Mouse (Mus musculus): Measurements from ENCODE around the gene Adra1b.

Adra1b gene

DNA sequence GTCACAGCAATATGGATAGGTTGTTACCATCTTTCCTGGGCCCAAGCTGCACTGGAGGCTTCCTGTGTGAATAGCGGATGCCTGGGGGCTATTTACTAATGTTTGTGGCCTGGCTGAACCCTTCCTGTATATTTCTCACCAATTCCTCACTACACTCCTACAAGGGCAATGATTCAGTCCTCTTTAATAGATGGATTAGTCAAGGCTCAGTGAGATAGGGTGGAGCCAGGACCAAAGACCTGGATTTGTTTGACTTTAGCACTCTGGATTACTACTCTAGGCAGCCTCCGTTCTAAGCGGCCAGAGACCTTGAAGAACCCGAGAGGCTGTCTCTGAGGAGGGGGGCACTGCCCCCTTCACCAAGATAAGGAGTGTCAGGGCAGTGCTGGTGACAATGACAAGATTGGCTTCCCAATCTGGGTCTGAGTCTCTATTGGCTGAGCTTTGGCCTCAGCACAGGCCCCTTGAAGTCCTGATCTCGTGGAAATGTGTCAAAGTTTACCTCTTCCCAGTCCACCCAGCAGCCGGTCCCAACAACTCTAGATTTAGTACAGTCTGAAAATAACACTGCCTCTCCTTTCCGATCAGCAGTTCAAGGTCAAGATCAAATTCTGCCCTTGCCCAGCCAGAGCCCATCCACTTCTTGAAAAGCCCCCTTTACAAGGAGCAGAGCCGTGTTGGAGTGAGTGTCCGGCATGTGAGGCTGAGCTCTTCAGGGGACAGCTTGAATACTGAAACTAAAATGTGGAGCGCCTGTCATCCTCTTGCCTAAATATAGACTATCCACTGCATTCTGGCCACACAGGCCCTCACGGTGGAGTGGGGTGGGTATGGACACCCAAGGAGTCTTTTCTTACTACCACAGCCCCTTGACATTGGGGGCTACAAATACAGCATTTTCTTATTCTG lies 80.2 kb downstream of the Adra1b start:
- no peak for DNase-seq (ENCODE audit: low spot score)

DNA sequence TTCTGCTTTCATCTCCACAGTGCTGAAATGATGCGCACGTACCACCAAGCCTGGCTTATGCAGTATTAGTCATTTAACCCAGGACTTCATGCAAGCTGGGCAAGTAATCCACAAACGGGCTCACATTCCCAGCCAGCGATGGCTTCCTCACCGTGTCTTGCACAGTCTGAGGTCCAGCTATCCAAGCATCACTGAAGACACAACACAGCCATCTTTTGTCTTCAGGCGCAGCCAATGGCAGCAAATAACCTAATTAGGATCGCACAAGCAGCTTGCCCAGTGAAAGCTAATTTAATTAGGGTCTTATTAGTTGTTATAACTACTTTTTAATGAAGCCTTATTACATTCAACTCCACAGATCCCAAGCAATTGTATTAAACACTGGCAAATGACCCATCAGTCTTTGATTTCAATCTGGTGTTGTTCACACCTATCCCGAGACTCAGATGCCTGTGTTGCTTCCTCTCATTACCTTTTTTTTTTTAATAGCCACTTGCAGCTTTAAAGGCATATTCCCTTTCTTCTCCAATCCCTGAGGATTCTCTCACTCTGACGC lies 83.6 kb downstream of the Adra1b start:
- DNase-seq (ENCODE audit: low spot score), result no peak

DNA sequence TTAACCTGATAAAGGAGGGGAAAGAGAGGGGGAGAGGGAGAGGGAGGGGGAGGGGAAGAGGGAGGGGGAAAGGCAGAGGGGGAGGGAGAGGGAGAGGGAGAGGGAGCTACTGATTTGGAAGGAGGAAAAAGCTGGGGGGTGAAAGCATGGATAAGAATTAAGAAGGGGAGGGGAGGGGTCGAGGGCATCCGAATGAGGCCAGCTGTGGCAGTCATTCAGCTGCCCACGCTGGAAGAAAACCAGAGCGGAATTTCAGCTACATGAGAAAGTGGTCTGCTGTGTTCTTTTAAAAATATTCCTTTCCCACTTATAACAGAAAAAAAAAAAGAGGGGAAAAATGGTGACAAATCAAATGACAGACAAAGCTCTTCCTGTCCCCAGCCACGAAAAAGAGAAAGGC lies 88.5 kb downstream of the Adra1b start:
- no peak for DNase-seq (ENCODE audit: low spot score)

DNA sequence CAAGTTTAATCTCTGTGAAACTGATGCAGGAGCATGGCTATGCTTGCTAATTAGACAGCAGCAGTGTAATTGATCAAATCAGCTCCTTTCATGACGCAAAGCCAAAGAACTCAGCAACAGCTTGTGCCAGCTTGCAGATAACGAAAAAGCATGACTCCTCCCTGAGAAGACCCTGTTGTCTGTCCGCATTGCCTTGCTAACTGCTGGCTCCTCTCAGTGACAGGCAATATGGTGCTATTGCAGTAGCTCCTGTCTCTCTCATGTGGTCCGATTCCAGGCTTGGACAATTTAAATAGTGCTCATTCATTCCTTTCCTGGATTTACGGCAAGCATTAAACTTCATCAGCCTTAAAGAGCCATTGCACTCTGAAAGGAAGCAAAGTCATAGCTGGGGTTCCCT lies 93.3 kb downstream of the Adra1b start:
- no peak for DNase-seq (ENCODE audit: low spot score)

DNA sequence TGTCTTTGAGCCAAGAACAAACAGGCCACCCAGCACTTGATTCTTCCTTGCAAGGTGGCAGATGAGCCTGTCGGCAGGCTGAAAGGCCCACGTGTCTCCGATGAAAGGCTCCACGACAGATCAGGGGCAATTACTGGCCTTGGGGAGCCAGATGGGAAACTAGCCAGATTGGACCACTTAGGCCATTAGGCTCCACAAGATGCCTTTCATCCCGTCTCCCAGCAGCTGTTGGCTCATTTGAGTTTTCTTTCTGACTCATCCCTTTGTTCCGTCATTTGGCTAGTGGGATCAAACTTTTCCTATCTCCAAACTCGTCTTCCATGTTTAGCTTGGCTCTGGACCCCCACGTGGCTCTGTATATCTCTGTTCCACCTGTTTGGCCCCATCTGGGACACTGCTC lies 105.0 kb downstream of the Adra1b start:
- DNase-seq (ENCODE audit: low spot score), result no peak

DNA sequence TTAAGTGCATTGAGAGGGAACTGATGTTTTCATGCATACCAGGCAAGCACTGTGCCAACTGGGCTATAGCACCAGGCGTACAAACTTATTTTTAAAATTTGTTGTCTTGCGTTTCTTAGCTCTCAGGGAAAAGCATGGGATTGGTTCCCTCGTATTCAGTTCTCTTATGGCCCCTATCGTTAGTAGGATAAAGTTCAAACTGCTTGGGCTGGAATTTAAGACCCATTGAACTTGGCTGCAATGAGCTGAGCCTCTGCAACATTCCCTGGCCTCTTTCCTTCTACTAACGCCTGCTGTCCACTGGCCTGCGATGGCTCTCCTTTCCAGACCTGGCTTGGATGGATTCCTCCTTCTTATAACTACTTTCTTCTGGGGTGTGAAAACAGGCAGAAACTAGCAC lies 110.6 kb downstream of the Adra1b start:
- no peak for DNase-seq (ENCODE audit: low spot score)

DNA sequence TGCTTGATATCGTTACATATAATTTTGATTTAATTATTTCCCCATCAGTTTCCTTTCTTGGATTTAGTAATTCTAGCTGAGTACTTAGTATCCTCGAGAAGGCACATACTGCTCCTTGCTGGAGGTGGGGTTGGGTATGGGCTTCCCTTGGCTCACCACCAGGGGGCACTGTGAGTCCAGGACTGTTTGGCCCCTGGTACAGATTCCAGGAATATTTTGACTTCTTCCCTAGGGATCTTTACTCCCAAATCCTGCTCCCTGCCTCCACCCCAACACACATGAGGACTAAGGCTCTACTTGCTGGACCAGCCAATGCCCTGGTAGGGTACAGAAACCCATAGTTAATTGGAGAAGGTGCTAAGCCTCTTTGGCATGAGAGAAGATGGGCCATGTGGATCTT lies 117.2 kb downstream of the Adra1b start:
- DNase-seq (ENCODE audit: low spot score), result peak; percentile 62

DNA sequence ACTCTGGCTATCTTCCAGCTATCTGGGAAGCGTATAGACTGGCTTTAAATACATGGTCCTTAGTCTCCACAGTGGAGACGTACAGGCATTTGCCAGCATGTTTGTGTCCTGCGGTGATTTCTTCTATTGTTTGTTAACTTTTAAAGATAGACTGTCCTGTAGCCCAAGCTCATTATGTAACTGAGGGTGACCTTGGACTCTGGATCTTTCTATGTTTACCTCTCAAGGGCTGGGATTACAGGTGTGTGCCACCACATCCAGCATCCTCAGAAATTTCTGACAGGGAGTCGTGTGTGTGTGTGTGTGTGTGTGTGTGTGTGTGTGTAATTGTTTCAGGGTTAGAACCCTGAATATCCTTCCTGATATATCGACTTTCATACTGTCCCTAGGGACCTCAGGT lies 117.9 kb downstream of the Adra1b start:
- no peak for DNase-seq (ENCODE audit: low spot score)

DNA sequence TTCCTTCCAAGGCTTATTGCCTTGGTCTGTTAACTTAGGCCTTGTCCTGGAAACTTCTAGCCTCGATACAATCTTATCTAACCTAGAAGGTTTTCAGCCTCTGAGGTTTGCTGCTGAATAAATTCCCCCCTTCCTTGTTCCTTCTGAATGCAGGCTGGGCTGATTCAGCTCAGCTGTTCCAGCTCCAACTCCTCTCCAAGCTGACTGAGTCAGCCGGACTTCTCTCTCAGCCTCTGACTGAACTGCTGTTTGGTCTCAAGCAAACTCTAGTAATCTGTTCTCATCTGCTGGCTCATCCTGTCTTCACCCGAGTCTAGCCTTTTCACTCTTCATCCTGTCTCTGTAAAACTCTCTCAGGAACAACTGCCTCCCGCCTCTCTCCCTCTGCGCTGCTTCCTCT lies 121.5 kb downstream of the Adra1b start:
- DNase-seq (ENCODE audit: low spot score), result no peak

DNA sequence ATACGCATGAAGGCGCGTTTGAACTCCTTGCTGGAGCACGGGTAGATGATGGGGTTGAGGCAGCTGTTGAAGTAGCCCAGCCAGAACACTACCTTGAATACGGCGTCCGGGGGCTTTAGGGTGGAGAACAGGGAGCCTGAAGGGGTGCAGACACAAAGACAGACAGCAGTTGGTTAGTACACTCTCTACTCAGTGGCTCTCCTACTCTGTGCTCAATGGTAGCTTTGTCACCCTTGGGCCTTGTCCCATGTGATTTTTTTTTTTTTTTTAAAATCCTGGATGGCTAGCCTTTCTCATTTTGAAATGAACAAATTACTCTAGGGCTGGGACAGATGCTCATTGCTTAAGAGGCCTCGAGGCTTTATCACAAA lies 124.7 kb downstream of the Adra1b start:
- DNase-seq (ENCODE audit: low spot score), result no peak

DNA sequence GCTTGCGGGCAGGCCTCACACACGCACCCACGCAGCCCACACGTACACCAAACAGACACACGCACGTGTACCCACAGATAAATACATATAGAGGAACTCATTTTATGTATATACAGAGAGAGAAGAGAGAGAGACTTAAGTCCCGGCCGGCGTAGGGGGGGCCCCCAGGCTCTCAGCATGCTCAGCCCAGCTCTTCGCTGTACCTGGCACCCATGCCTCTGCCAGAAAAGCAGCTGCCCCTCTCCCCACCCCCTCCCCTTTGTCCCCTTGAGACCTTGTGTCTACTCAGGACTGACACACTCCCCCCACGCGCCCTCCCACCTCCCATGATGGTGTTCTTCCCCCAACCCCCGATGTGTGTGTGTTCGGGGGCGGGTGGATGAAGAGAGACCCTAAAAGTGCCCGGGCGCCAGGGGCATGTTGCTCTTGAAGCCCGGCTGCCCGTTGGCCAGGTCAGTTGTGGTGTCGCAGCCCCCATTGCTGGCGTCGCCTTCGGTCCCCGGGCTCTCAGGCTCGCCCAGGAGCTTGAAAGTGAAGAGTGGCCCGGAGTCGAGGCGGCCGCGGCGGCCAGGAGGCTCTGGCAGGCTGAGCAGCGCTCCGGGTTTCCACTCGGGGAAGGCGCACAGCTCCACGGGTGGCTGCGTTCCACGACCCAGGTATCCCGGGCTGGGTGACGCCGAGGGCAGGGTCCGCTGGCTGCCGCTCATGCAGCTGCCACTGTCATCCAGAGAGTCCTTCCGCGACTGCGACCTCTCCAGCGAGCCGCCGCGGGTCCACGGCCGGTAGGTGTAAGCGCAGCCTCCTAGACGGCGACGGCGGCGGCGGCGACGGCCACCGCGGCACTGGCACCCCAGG lies 125.3 kb downstream of the Adra1b start:
- DNase-seq (ENCODE audit: low spot score), result no peak

DNA sequence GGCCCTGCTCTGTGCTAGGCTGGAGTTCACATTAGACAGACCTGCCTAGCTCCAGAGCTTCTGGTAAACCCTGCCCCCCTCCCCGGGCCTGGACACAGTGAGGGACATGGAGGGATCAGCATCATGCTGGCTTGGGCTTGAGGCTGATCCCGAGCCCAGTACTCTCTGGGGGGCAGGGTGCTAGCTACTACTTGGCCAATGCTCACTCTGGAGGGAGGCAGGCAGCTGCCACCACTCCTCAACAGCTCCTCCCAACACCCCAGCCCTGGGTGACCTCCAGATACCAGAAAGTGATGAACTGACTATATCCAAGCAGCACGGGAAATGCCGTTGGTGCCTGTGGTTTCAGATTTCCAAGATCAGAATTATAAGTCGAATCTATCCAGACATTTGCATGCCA lies 127.3 kb downstream of the Adra1b start:
- no peak for DNase-seq (ENCODE audit: low spot score)

DNA sequence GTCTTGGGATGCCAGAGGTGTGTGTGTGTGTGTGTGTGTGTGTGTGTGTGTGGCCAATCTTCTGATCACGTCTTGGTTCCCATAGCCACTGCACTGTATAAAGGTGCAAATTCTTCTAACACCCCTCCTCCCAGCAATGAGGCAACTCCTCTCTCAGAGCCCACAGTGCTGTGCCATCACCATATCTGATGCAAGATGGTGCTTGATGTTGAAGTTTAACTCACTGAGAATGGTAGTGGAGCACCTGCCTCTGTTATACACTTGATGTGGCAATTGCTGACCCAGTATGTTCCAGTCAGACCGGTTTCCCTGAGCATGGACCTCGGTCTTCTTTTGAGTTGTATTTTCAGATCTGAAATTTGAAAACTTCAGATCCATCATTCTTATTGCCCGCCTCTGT lies 130.9 kb downstream of the Adra1b start:
- DNase-seq (ENCODE audit: low spot score), result no peak

DNA sequence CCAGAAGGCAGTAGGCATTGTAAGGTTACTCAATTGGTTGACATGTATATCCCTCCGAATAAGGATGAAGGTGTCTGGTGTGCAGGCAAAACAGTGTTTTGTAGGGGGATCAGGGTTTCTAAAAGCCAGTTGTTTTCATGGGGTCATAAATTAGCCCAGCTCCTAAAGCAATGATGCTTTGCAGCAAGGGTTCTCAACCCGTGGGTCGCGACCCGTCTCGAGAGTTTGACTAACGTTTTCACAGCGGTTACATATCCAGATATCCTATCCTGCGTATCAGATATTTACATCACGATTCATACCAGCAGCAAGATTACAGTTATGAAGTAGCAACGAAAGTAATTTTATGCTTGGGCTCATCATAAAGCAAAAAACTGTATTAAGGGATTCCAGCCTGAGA lies 133.3 kb downstream of the Adra1b start:
- DNase-seq (ENCODE audit: low spot score), result no peak

DNA sequence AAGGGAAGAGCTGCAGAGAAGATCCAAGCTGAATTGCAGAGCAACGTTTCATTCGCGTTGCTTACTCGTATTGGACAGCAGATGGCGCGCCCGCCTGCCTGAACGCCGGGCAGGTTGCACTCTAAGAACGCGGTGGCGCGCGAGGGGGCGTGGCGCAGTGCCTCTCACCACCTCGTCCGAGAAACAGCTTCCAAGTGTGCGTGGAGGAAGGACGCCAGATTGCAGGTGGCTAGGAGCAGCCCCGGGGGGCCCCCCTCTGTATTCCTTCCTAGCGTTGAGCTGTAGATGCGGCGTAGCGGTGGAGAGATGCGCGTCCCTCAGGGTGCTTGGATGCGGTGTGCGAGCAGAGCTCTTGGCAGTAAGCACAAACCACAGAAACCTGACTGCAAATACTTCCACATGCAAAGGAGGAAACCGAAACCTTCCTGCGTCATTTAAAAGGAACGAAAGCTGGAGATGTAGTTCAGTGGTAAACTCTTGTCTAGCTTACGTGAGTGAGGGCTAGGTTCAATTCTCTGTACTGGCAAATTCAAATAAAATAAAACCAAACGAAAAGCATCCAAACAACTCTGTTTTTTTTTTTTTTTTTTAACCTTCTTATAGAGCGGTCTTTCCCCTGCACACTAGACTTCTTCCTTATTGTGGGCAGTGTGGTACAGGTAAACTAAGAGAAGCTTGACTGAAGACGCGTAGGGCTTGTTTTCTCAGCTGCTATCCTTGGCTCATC lies 133.9 kb downstream of the Adra1b start:
- DNase-seq (ENCODE audit: low spot score), result peak; percentile 49

DNA sequence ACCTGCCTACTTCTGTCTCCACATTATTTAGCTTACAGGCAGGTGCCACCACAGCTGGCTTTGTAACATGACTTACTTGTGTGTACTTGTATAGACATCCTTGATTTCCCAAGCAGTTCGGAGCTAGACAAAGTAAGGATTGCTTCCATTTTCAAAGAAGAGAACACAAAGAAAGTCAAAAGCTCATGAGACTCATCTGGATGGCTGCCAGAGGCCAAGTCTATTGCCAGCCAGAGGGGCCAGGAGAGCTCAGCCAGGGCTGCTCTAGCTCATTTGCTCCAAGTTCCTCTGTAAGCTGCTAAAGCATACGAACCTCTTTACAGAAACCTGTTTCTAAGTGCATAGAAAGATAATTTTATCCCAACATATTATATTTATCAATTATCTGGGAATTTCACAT lies 142.6 kb downstream of the Adra1b start:
- DNase-seq (ENCODE audit: low spot score), result no peak

DNA sequence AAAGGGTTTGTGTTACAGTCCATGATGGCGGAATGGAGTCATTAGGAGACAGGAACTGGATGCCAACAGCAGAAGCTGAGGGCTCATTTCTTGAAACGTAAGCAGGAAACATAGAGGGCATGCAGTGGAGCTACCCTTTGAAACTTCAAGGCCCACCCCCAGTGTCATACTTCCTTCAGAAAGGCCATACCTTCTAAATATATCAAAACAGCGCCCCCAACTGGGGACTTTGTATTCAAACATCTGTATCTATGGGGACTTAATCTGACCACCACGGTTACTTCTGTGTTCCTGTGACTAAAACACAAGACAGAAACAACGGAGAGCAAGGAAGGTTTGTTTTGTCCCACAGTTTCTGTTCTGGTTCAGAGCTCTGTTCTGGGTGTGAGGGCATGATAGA lies 145.6 kb downstream of the Adra1b start:
- DNase-seq (ENCODE audit: low spot score), result no peak

DNA sequence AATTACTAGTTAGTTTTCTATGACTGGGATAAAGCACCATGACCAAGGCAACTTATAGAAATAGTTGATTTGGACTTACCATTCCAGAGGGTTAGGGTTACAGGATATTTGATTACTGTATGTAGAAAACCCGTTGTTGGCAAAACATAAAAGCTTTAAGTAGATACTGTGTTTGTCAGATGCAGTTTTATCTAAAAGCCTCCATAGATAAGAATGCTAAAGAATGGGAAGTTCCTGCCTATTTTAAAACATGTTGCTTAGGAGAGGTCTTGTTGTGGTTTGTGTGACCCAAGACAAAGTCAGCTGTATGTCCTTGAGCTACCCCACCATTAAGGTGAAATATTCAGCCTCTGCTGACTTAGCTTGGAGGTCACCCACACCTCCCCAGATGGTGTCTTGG lies 146.4 kb downstream of the Adra1b start:
- DNase-seq (ENCODE audit: low spot score), result no peak

DNA sequence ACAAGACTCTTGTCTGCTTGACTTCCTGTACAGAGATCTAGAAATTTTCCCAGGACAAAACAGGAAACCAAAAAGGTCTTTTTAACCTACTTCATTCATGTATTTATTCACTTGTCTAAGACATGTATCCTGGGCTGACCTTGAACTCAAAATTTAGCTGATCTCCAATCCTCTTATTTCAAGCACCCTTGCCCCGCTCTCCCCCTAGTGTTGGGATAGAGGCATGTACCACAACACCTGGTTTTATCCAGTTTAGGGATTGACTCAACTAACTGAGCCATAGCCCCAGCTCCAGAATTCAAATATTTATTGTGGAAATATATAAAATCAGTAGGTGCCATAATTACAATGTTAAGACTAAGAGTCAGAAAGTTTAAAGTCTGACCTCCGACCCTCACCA lies 149.5 kb downstream of the Adra1b start:
- no peak for DNase-seq (ENCODE audit: low spot score)

DNA sequence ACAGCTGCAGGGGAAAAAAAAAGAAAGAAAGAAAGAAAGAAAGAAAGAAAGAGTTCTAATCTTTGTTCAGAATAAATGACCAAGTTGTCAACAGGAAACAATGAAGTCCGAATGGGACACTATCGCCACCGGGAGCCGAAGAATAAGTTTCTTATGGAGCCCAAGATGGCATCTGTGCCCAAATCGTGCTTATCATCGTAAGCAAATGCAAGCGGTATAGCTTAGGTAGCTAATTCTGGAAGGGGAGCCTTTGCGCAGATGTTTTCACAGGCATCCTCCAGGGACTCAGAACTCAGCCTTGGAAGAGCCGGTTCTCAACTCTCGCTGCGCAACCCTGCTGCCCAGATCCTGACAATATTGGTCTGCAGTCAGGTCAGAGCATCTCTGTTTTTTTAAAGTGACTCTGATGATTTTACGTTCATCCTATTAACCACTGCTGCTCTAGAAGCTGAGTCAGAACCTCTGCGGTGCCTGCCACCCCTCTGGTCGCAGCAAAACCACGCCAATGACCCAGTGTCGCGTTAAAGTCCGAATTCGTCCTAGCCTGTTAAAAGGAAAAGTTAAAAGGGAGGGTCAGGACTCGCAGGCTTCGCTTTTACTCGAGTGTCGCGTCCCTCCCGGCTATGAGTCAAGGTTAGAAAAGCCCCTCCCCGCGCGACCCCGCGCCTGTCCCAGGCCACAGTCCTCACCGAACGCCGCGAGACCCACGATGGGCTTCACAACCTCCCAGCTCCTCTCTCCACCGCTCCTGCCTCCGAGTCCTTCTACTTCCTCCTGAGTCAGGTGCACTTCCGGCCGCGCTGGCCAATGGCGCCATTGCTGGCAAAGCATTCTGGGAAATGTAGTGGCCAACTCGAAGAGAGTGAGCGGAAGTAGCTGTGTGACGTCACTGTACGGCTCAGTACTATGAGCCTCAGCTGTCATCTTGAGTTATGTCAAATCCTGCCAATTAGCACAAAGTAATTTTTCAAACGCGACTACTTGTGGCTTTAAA lies 153.5 kb downstream of the Adra1b start, which contains the start of gene Ttc1:
Ttc1 (minus strand) TSS at position 776 of the 994 bp plus-strand sequence.
- DNase-seq (ENCODE audit: low spot score), result peak; percentile 95

DNA sequence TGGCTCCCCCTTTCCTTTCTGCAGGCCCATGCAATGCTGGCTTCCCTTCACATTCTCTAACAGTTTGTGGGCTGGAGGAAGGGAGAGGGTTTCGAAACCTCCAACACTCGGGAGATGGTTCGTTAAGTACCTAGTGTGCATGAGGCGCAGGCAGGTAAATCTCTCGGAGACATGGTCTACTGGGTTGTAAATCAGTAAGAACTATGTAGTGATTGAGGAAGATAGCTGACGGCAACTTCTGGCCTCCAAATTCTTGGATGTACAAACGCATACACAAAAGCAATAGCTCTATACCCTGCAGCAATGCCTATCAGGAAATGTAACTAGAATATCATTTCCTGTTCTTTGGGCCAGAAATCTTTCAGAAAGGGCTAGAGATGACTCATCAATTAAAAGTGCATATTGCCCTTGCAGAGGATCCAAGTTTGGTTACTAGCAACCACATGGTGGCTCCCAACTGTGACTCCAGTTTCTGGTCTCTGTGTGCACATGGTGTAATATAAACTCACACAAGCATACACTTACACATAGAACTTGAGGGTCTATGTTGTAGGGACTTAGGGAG lies 172.2 kb downstream of the Adra1b start:
- no peak for DNase-seq (ENCODE audit: low spot score)
